Mouse (Mus musculus): ENCODE measurements around the gene Has3.

DNA sequence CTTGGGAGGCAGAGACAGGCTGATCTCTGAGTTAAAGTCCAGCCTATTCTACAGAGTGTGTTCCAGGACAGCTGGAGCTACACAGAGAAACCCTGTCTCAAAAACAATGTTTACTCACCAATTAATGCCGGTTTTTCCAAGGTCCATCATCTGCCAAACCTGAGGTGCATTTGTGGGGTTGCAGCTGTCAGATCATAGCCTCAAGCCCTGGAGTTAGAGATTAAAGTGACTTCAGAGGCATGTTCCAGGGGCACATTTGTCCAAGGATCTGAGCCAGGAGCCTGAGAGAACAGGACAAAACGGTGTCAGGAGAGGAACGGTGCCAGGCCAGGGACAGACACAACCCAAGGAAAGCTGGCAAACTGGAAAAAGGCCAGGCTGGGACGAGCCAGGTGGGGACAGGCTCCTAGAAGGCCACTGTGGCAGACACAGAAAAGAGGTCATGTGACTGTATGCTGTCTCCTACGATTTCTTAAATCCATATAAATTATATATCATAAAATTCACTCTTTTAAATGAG is 40.5 kb upstream of the Has3 start:
- TF ChIP-seq CTCF (IDR thresholded peaks at IDR 0.05; ENCODE audit: low read depth) (no peak), EP300 (optimal IDR thresholded peaks at IDR 0.05) (no peak)

Measured in stomach, postnatal 0 days (tissue).